In the genomic region with DNA sequence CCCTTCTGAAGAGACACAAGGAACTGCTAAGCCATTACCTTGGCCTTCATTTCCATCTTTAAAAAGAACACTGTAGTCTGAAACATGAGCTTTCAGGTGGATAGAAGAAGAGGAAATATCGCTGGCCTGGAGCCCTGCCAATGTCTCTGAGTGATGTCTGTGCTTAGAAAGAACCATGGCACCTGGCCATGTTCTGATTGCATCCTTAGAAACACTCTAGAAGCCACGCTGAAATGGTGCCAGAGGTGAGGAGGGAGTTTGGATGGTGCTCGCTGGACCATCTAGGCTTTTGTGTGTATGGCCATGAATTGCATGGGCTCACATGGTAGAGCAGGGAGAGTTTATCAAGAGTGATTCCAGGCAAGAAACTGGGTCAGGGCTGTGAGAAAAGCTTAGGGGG, we compare ENCODE assay signal across 11 mouse cellular contexts.
A peak's percentile ranks its signal among the peaks of the same experiment; 100 is the strongest.
DNase-seq lines count a peak whose midpoint lies in the region; ATAC-seq lines count a peak whose summit lies in the region.
"Had no signal": no experiment of that assay in that cellular context is flagged by ENCODE, and none has a peak within 500 bp of the region (broad histone marks: within the 10 kb centered on the region; RNA-seq: fewer than 3 reads in every experiment).

No protein-coding gene starts in this region.

- ATAC-seq in forebrain, embryonic 14.5 days: no peak
- ATAC-seq in forebrain, embryonic 11.5 days (replicated peaks; ENCODE audit: low FRiP score): no peak
- no peak for ATAC-seq in erythroid progenitor cell, adult 5-6 weeks (replicated peaks; ENCODE audit: low FRiP score, poor library complexity, severe bottlenecking)
- ATAC-seq: forebrain, embryonic 13.5 days; intestine, embryonic 15.5 days had no signal

- H3K4me1 ChIP-seq in forebrain, embryonic 14.5 days (ENCODE audit: control insufficient read depth, insufficient read depth, low read length): no peaks in the 10 kb centered on the region
- H3K4me1 ChIP-seq in forebrain, embryonic 11.5 days (replicated peaks; ENCODE audit: control insufficient read depth, insufficient read depth, low read length): no peaks in the 10 kb centered on the region
- H3K4me1 ChIP-seq: embryonic facial prominence, embryonic 12.5 days; intestine, embryonic 15.5 days had no signal

- no peaks in the 10 kb centered on the region for H3K36me3 ChIP-seq in forebrain, embryonic 14.5 days (ENCODE audit: control insufficient read depth, insufficient read depth, low read length)
- no peaks in the 10 kb centered on the region for H3K36me3 ChIP-seq in forebrain, embryonic 11.5 days (ENCODE audit: control insufficient read depth, insufficient read depth, low read length)
- H3K36me3 ChIP-seq: embryonic facial prominence, embryonic 12.5 days; intestine, embryonic 15.5 days had no signal

- H3K27me3 ChIP-seq in forebrain, embryonic 14.5 days (replicated peaks; ENCODE audit: control insufficient read depth, insufficient read depth, low read length): no peaks in the 10 kb centered on the region
- no peaks in the 10 kb centered on the region for H3K27me3 ChIP-seq in forebrain, embryonic 11.5 days (ENCODE audit: control insufficient read depth, insufficient read depth, low read length)
- H3K27me3 ChIP-seq: embryonic facial prominence, embryonic 12.5 days; forebrain, embryonic 13.5 days; intestine, embryonic 15.5 days had no signal

- WGBS in forebrain, embryonic 14.5 days: 33% methylated on average over 3 of the region's 3 CpGs
- 85% methylated on average over 3 of the region's 3 CpGs for WGBS in forebrain, embryonic 11.5 days

- H3K9me3 ChIP-seq in forebrain, embryonic 14.5 days (replicated peaks; ENCODE audit: control insufficient read depth, low read length): no peaks in the 10 kb centered on the region
- no peaks in the 10 kb centered on the region for H3K9me3 ChIP-seq in forebrain, embryonic 11.5 days (ENCODE audit: control insufficient read depth, low read length)
- H3K9me3 ChIP-seq: embryonic facial prominence, embryonic 12.5 days; forebrain, embryonic 13.5 days; intestine, embryonic 15.5 days had no signal

- H3K27ac ChIP-seq in forebrain, embryonic 14.5 days (ENCODE audit: low read depth, low read length): no peak overlapping the region
- H3K27ac ChIP-seq in forebrain, embryonic 11.5 days (ENCODE audit: low read depth, low read length): no peak overlapping the region
- H3K27ac ChIP-seq: embryonic facial prominence, embryonic 12.5 days; forebrain, embryonic 13.5 days; gastrocnemius, adult 2 months; intestine, embryonic 15.5 days had no signal

- intact Hi-C loops in left cerebral cortex, postnatal 4 days (cut with DNase I): no loop called here
- intact Hi-C loops in left cerebral cortex, postnatal 36 days (cut with DNase I): no loop called here

- no peak overlapping the region for H3K9ac ChIP-seq in forebrain, embryonic 14.5 days (ENCODE audit: low read length)
- no peak overlapping the region for H3K9ac ChIP-seq in forebrain, embryonic 11.5 days (ENCODE audit: low read length)
- H3K9ac ChIP-seq: embryonic facial prominence, embryonic 12.5 days; forebrain, embryonic 13.5 days; intestine, embryonic 15.5 days had no signal

- no peak overlapping the region for H3K4me2 ChIP-seq in forebrain, embryonic 14.5 days (ENCODE audit: low read length)
- no peak overlapping the region for H3K4me2 ChIP-seq in forebrain, embryonic 11.5 days (ENCODE audit: low read depth, low read length, severe bottlenecking)
- H3K4me2 ChIP-seq: embryonic facial prominence, embryonic 12.5 days; forebrain, embryonic 13.5 days; intestine, embryonic 15.5 days had no signal

- H3K4me3 ChIP-seq in forebrain, embryonic 14.5 days (ENCODE audit: low read depth, low read length): no peak overlapping the region
- H3K4me3 ChIP-seq in forebrain, embryonic 11.5 days (ENCODE audit: low read depth, low read length): no peak overlapping the region
- H3K4me3 ChIP-seq: embryonic facial prominence, embryonic 12.5 days; forebrain, embryonic 13.5 days; gastrocnemius, adult 2 months; intestine, embryonic 15.5 days had no signal

- DNase-seq in forebrain, embryonic 14.5 days (ENCODE audit: low spot score): peak; percentile 74
- DNase-seq in forebrain, embryonic 11.5 days (ENCODE audit: low spot score): no peak
- peak; percentile 49 for DNase-seq in left cerebral cortex, postnatal 4 days
- no peak for DNase-seq in left cerebral cortex, postnatal 36 days (ENCODE audit: low spot score in 2 of 2)
- peak; percentile 29 for DNase-seq in urinary bladder, postnatal 14 days (ENCODE audit: low spot score)
- DNase-seq in urinary bladder, postnatal 25 days (ENCODE audit: low spot score): no peak
- DNase-seq: gastrocnemius, adult 2 months had no signal

Comparison
In these comparisons a context has a peak if more than half of its experiments do, and no peak if none do; other contexts are left out.
1. DNase-seq: peak in forebrain, embryonic 14.5 days (single experiment), left cerebral cortex, postnatal 4 days (single experiment) and urinary bladder, postnatal 14 days (single experiment); none in forebrain, embryonic 11.5 days (single experiment), left cerebral cortex, postnatal 36 days (0 of 2) and urinary bladder, postnatal 25 days (single experiment).